Mouse (Mus musculus) heart, adult 9 months (tissue): ENCODE measurements around the gene Glb1l.
"Not testable (repeated sequence)": the region's sequence is repeated elsewhere in the genome, so short reads cannot be mapped to it uniquely, and the experiment has no call there.

ENCODE experiments used
- DNase-seq, 2 experiments: peaks; one replicate each; pipeline ENCODE4 v3.0.0; 2022; ENCODE audit warnings: low spot score in 2 of 2

The Glb1l gene

GRCm38 (mm10) chr1:75210136-75211087 lies at the start of gene Glb1l, which contains the start of gene Stk16:
TSS of gene Glb1l (minus strand) at chr1:75210813.
TSS of gene Stk16 (plus strand) at chr1:75210838.
- peak; percentile 96 for DNase-seq

DNA sequence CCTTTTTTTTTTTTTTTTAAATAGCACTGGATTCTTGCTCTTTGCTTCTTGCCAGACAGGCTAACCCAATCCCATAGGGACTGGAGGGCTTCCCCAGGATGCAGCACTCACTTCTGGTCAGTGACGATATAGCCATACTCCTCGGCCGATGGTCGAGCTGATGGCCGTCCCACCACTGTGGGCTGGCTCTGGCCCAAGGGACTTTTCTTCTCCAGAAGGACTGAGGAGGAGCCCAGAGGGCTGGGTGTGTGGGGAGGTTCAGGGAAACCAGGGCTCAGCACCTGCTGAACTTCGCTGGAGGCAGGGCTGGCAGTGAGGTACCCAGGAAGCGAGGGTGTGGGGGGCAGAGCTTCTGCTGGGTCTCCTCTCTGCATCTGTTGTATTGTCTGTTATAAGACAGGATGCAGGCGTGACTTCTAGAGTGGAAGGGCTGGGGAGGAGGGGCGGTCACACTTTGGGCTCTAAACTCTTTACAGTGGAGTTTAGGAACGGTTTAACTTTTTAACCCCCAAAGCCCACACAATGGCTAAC lies 45.0 kb upstream of the Glb1l start:
- DNase-seq = no peak

GRCm38 (mm10) chr1:75254625-75255013 lies 44.0 kb upstream of the Glb1l start:
- no peak for DNase-seq

DNA sequence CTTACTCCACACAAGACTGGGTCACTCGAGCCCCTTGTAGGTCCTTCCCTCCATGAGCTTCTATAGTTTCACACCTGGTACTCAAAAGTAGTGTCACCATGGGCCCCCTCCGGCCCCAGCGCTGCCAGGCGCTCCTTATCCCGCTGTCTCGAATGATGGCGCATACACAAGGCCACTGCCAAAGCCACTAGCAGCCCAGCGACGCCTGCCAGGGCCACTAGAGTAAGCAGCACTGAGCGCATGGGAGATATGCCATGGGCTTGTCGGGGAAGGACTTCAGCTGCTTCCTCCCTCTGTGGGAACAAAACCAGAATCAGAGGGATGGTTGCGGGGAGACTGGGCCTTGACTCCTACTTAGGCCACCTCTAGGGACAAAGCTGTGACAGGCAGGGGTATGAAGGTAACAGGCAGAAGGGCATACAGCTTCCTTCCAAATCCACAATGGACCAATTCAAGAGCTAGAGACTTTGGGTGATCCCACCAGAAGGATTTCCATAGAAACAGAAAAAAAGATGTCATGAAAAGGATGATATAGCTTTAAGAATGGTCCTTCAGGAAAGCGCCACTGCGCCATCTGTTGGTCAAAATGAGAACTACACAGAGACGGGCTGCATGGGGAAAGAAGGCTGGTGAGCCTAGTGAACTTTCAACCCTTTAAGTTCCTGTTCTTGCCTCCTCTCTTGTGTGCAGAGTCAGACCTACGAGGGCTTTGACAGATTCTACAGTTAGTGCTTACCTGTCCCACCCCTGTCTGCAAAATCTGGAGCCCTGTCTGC lies 43.4 kb upstream of the Glb1l start:
- DNase-seq = peak in 1 of 2 experiments; percentile 74

- no peak for DNase-seq
Observed at GRCm38 (mm10) chr1:75253029-75253428, 42.4 kb upstream of the Glb1l start.

- DNase-seq = no peak
Observed at GRCm38 (mm10) chr1:75252308-75252707, 41.7 kb upstream of the Glb1l start.

DNA sequence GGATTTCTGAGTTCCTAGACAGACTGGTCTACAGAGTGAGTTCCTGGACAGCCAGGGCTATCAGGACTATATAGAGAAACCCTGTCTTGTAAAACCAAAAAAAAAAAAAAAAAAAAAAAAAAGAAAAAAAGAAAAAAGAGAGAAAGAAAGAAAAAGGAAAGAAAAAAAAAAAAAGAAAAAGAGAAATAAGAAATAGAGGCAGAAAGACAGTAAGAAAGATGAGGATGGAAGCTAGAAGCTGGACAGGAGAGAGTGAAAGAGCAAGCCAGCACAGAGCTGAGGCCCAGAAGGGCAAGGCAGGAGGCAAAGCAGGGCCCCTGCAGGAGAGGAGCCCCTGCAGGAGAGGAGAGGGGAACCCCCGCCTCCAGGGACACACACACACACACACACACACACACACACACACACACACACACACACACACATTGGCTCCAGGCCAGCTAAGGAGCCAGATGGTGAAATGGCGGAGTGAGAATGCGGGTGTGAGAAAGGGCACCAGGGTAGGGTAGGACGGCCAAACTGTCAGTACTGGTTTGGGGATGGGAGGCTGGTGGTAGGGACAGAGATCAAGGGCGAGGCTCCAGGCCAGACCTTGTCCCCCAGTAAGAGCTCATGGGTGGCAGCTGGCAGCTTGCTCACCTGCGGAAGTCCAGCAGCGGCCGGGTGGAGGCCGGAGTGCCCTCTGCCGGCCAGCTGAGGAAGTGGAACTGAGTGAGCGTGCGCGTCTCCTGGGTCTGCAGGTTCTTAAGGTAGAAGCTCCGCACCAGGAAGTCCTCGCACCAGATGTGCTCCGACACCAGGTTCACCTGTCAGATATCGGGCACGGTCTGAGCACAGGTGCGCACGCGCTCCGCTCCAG lies 40.7 kb upstream of the Glb1l start:
- peak; percentile 72 to 77 for DNase-seq

GRCm38 (mm10) chr1:75250498-75250897 lies 39.9 kb upstream of the Glb1l start:
- no peak for DNase-seq

DNA sequence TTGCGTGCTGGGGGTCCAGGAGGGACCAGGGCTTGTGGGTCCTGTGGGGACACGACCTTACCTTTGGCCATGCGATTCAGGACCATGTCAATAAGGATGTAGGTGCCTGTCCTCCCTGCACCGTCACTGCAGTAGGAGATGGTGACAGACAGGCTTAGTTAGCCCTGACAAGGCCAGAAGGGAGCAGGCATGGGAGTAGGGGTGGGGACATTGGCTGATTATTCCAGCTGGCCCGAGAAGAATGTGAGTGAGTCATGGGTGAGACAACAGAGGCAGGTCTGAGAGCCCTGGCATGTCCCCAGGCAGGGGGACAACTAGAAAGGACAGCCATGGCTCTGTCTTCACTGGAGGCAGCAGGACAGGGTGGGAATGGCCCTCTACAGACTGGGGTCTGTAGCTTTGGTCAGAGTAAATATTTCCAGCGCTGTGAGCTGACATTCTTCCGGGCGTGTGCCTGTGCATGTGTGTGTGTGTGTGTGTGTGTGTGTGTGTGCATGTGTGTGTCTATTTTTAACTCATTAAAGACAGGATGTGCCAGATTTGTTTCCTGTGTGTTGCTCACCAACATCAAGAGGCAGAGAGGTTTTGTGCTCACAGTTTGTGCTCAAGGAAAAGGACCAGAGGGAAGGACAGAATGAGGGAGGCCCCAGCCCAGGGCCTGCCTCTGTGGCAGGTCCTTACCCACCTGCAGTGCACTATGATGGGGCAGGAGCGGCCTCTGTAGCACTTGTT lies 37.6 kb upstream of the Glb1l start:
- DNase-seq = peak; percentile 74 to 82

DNA sequence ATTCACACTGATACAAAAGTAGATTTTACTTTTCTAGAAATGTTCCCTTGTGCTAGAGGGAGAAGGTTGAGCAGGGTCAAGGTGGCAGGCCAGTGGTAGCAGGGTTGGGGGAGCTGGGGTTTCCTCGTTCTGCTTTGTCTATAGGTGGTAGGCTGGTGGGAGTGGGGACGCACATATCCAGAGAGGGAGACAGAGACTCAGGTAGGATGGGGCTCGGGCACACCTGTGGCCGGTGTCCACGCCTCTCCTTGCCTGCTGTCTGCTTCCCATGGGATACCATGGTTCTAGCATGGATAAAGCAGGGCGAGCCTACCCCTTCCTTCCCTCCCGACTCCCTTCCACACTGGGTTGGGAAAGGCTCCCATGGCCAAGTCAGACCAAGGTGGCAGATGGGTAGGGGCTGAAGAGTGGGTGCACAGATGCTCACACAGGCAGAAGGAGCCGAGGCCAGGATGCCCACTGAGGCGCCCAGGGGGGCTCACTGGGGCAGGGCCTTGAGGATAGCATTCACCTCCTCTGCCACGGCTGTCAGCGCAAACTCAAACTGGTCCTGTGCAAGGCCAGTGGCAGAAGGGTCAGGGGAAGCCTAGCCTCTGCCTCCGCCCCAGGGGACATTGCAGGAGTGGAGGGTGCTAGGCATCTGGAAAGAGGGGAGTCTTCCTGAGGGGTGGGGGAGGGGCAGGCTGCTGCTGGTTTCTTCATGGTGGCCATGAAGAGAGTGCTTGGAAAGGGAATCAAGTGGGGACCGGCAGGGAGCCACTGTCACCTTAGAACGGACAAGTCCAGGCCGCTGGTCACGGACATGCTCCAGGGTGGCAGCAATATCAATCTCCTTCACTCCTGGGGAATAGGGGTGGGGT lies 36.7 kb upstream of the Glb1l start:
- no peak for DNase-seq

DNA sequence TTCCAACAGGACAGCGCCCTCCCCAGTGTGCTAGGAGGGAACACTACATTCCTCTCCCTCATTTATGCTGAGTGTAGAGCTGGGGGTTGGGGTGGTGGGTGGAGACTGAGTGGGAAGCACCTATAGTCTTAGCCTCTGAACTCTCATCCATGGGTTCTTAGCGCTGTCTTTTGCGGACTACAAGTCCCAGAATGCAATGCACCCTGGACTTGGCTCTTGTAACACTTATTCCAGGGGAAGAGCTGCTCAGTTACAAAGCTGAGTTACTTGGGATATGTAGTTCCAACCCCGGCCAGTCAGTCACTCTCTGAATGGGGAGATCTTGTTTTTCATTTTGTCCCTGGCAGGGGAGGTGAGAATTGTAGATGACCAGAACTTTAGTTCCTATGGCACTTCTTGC lies 34.2 kb upstream of the Glb1l start:
- DNase-seq = no peak

- no peak for DNase-seq
Observed at GRCm38 (mm10) chr1:75244175-75244826, 33.7 kb upstream of the Glb1l start.

DNA sequence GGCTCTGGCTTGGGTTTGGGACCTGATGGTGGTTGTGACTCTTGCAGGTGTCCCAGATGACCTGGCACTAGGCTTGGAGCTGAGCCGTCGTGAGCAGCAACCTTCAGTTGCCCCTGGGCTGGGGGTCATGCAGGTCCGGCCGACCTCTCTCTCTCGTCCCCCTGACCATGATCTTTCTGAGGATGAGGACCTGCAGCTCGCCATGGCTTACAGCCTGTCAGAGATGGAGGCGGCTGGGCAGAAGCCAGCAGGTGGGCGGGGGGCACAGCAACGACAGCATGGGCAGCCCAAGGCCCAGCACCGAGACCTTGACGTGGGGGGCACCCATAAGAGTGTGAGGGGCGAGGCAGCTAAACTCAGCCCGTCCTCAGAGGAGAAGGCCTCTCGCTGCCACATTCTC lies 32.8 kb upstream of the Glb1l start:
- no peak for DNase-seq

- DNase-seq = peak in 1 of 2 experiments; percentile 64
Observed at GRCm38 (mm10) chr1:75239591-75239990, 29.0 kb upstream of the Glb1l start.

DNA sequence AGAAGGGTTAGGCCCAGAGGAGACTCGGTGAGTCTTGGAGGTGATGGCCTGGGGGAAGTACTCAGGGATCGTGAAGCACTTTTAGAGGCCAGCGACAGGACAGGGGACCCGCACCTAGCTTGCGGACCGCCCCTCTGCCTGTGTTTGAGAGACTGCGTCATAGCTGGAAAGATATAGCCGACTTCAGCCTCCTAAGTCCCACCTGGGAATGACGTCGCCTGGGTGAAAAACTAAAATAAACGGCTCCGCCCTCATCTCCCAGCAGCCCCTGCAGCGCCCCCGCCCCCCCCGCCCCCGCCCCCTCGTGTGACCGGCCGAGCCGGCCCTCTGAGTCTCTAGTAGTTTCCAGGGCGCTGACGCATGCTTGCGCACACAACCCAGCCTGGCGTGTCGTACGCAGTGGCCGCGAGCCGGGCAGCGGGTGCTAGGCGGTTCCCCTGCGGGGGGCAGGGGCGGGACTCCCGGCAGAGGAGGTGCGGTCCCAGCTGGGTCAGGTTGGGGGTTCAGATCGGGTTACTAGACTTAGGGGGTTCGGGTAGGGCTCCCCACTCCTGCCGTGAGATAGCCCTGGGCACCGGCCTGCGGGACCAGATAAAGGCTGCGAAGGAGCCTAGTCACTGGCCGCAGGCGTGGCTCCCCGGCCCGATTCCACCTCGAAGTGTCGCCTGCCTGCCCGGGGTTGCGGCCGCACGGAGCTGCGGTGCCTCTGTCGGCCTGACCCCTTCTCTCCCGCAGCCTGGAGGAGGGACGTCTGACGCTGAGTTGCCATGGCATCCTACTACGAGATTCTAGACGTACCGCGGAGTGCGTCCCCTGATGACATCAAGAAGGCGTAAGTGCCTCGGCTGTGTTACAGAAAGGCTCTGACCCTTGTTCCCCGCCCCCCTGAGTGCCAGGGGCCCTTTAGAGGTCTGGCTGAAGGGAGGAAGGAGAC lies 25.8 kb upstream of the Glb1l start, which contains the start of gene Dnajb2:
Dnajb2 (plus strand) TSS at position 290 of the 934 bp plus-strand sequence.
- peak; percentile 92 to 93 for DNase-seq

DNA sequence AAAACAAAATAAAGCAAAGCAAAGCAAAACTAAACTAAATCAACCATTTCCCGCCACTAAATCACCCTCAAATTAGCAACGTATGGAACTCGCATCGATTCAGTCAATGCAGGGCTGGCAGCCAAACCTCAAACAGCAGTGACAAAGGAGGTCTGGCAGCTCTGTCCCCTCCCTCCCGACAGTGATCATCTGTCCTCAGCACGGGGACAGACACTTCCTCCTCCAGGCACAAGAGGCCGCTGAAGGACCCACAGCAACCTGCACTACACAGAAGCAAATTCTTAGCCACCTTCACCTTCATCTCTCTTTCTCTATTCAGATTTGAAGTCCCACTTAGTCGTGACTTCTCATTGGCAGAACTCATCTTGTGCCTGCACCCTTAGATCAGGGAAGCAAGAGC lies 24.0 kb upstream of the Glb1l start:
- DNase-seq = peak; percentile 64 to 73

DNA sequence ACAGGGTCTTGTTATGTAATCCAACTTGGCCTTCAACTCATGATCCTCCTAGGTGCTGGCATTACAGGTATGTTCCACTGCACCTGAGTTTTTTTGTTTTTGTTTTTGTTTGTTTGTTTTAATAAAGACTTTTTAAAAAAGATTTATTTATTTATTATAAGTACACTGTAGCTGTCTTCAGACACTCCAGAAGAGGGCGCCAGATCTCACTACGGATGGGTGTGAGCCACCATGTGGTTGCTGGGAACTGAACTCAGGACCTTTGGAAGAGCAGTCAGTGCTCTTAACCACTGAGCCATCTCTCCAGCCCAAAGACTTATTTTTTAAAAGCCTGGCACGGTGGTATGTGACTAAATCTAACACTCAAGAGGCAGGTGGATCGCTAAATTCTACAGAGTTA lies 21.9 kb upstream of the Glb1l start:
- not testable (repeated sequence) for DNase-seq

GRCm38 (mm10) chr1:75231664-75232152 lies 21.1 kb upstream of the Glb1l start, which contains the start of gene A630095N17Rik:
TSS of gene A630095N17Rik (minus strand) at chr1:75232102.
- DNase-seq = no peak
